Mouse (Mus musculus): ENCODE measurements at regions not wholly inside any gene's neighbourhood (a gene's known extent, or its start where the extent isn't known, plus 50 kb on each side); places are given as distances from the start of the nearest gene placed in this dataset.

DNA sequence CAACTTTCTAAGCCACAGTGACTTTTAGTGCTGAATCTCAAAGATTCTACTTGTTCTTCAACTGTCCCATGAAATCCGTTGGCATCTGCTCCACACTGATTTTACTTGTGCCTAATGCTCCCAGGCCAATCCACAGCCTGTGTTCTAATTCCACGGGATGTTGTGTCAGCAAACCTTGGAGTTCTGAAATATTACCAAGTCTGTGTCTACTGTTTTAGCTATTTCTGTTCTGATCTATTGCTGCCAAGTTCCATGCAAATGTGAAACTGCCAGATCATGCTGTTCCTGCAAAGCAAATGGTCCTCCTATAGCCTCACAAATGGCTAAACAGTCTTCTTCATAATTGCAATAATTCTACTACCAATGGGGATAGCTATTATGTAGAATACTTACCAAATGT, 295.4 kb upstream of the Sptlc3 start:
- TF ChIP-seq NRF1 (IDR thresholded peaks at IDR 0.05; ENCODE audit: insufficient read depth, low read depth, low read length, poor library complexity, severe bottlenecking) (no peak), CHD1 (IDR thresholded peaks at IDR 0.05; ENCODE audit: low read depth, low read length) (no peak), GABPA (IDR thresholded peaks at IDR 0.05; ENCODE audit: low read depth, low read length) (no peak), CHD2 (IDR thresholded peaks at IDR 0.05; ENCODE audit: low read length) (no peak), MAFK (IDR thresholded peaks at IDR 0.05; ENCODE audit: borderline replicate concordance, low read depth, low read length) (no peak), RCOR1 (IDR thresholded peaks at IDR 0.05; ENCODE audit: low read depth, low read length) (no peak), HCFC1 (IDR thresholded peaks at IDR 0.05; ENCODE audit: low read depth, low read length) (no peak), TCF12 (IDR thresholded peaks at IDR 0.05; ENCODE audit: low read depth, low read length) (no peak), CTCF (IDR thresholded peaks at IDR 0.05 in 2 of 3, conservative IDR thresholded peaks at IDR 0.05 in 1 of 3; ENCODE audit: control insufficient read depth in 1 of 3, insufficient read depth in 1 of 3, low read depth in 2 of 3, low read length in 3 of 3, poor library complexity in 1 of 3, severe bottlenecking in 1 of 3) (no peak), GATA1 (IDR thresholded peaks at IDR 0.05; ENCODE audit: low read depth, low read length) (no peak), EP300 (IDR thresholded peaks at IDR 0.05; ENCODE audit: low read depth in 1 of 2, low read length in 2 of 2) (no peak), NELFE (IDR thresholded peaks at IDR 0.05; ENCODE audit: low read depth, low read length) (no peak), TBP (IDR thresholded peaks at IDR 0.05; ENCODE audit: low read depth, low read length) (no peak), ZKSCAN1 (IDR thresholded peaks at IDR 0.05; ENCODE audit: low read depth, low read length) (no peak)
